ENCODE assay signal across 8 mouse cellular contexts in genomic region chr5:91074450-91074950, GRCm38 (mm10). TPM values are rescaled to one million over a fixed set of nuclear protein-coding genes. Genes with fewer than 3 reads are reported as not detected.
DNase-seq lines count a peak whose midpoint lies in the region; ATAC-seq and TF ChIP-seq lines count a peak whose summit lies in the region.

Ereg (plus strand) TSS chr5:91074622.

- no peak for TF ChIP-seq EP300 in liver, embryonic 14.5 days (IDR thresholded peaks at IDR 0.05; ENCODE audit: low read depth)

- under 1% methylated on average over 25 of the region's 25 CpGs for WGBS in kidney, embryonic 16.5 days
- under 1% methylated on average over 25 of the region's 25 CpGs for WGBS in heart, embryonic 16.5 days
- WGBS in liver, embryonic 14.5 days (ENCODE audit: insufficient replicate concordance), result 2% methylated on average over 25 of the region's 25 CpGs
- WGBS in small intestine, adult 2 months, result 3% methylated on average over 25 of the region's 25 CpGs

- no peak for TF ChIP-seq CTCF in liver, embryonic 14.5 days (IDR thresholded peaks at IDR 0.05; ENCODE audit: low read depth)
- TF ChIP-seq CTCF in small intestine, adult 2 months (IDR thresholded peaks at IDR 0.05; ENCODE audit: extremely low read depth, insufficient read length, insufficient replicate concordance, low read depth, low read length), result no peak

- no peaks in the 10 kb centered on the region for H3K36me3 ChIP-seq in kidney, embryonic 16.5 days (ENCODE audit: insufficient read depth, low read length)
- no peaks in the 10 kb centered on the region for H3K36me3 ChIP-seq in heart, embryonic 16.5 days (ENCODE audit: control insufficient read depth, insufficient read depth)
- H3K36me3 ChIP-seq in liver, embryonic 14.5 days (replicated peaks; ENCODE audit: control insufficient read depth, insufficient read depth, low read depth), result no peaks in the 10 kb centered on the region
- H3K36me3 ChIP-seq in small intestine, adult 2 months (ENCODE audit: control insufficient read depth, insufficient read depth, low read length), result no peaks in the 10 kb centered on the region

- H3K4me2 ChIP-seq in kidney, embryonic 16.5 days (replicated peaks; ENCODE audit: low read depth, low read length), result peak within 1 kb of the TSS; percentile 61
- H3K4me2 ChIP-seq in heart, embryonic 16.5 days (ENCODE audit: low read depth, low read length), result peak within 1 kb of the TSS; percentile 63
- H3K4me2 ChIP-seq in liver, embryonic 14.5 days (ENCODE audit: low read depth), result no peak within 1 kb of the TSS

- ATAC-seq in kidney, embryonic 16.5 days (ENCODE audit: low FRiP score, low TSS enrichment), result peak; percentile 82
- no peak for ATAC-seq in heart, embryonic 16.5 days (replicated peaks; ENCODE audit: extremely low read depth, insufficient read depth, low FRiP score)
- no peak for ATAC-seq in liver, embryonic 14.5 days (ENCODE audit: insufficient read depth)

- H3K9ac ChIP-seq in kidney, embryonic 16.5 days (replicated peaks; ENCODE audit: low read length), result 0 out of 2 replicates have a peak within 1 kb of the TSS, but pooled peaks have one; percentile 16
- peak within 1 kb of the TSS; percentile 31 for H3K9ac ChIP-seq in heart, embryonic 16.5 days (ENCODE audit: low read length)
- no peak within 1 kb of the TSS for H3K9ac ChIP-seq in liver, embryonic 14.5 days (replicated peaks)

- intact Hi-C loops in gastrocnemius, postnatal 36 days (cut with DNase I), result no loop called here

- peaks cover 26% of the 10 kb centered on the region for H3K27me3 ChIP-seq in kidney, embryonic 16.5 days (ENCODE audit: insufficient read depth, low read length)
- peaks cover 6% of the 10 kb centered on the region for H3K27me3 ChIP-seq in heart, embryonic 16.5 days (ENCODE audit: control insufficient read depth, insufficient read depth, low read length)
- peaks cover 6% of the 10 kb centered on the region for H3K27me3 ChIP-seq in liver, embryonic 14.5 days (ENCODE audit: control insufficient read depth, insufficient read depth, low read length)
- no peaks in the 10 kb centered on the region for H3K27me3 ChIP-seq in small intestine, adult 2 months (ENCODE audit: control insufficient read depth, insufficient read depth, low read length)

- H3K9me3 ChIP-seq in kidney, embryonic 16.5 days (ENCODE audit: low read length), result no peaks in the 10 kb centered on the region
- H3K9me3 ChIP-seq in heart, embryonic 16.5 days (replicated peaks; ENCODE audit: control insufficient read depth, low read length), result no peaks in the 10 kb centered on the region
- H3K9me3 ChIP-seq in liver, embryonic 14.5 days (ENCODE audit: control insufficient read depth, low read length), result no peaks in the 10 kb centered on the region

- DNase-seq in kidney, postnatal 14 days, result no peak
- peak; percentile 12 for DNase-seq in brain, adult 2 months (ENCODE audit: low read depth, low spot score)
- no peak for DNase-seq in liver, embryonic 14.5 days (ENCODE audit: low read depth in 3 of 3, low spot score in 3 of 3)
- no peak for DNase-seq in layer of hippocampus, adult 8-10 months (ENCODE audit: low spot score in 2 of 2)
- DNase-seq in gastrocnemius, postnatal 36 days, result no peak

- peak within 1 kb of the TSS; percentile 40 for H3K4me3 ChIP-seq in kidney, embryonic 16.5 days (ENCODE audit: low read length)
- H3K4me3 ChIP-seq in heart, embryonic 16.5 days (ENCODE audit: low read length), result peak within 1 kb of the TSS; percentile 52
- H3K4me3 ChIP-seq in liver, embryonic 14.5 days (ENCODE audit: insufficient read depth in 1 of 2, low read depth in 2 of 2, low read length in 2 of 2), result peak within 1 kb of the TSS; percentile 0 to 29; a peak in 2 of 4 replicates
- H3K4me3 ChIP-seq in small intestine, adult 2 months (ENCODE audit: low read depth, low read length), result peak within 1 kb of the TSS; percentile 68

- H3K27ac ChIP-seq in kidney, embryonic 16.5 days (ENCODE audit: low read length), result no peak within 1 kb of the TSS
- peak within 1 kb of the TSS; percentile 23 for H3K27ac ChIP-seq in heart, embryonic 16.5 days (ENCODE audit: low read length)
- H3K27ac ChIP-seq in liver, embryonic 14.5 days, result no peak within 1 kb of the TSS
- H3K27ac ChIP-seq in small intestine, adult 2 months (ENCODE audit: insufficient read depth, low read depth, low read length), result peak within 1 kb of the TSS; percentile 75

- H3K4me1 ChIP-seq in kidney, embryonic 16.5 days (ENCODE audit: insufficient read depth, low read length), result 0 out of 2 replicates have a peak, but pooled peaks cover 6% of the 10 kb centered on the region
- peaks cover 4% of the 10 kb centered on the region; the same call in 1 of the 2 replicates for H3K4me1 ChIP-seq in heart, embryonic 16.5 days (ENCODE audit: control insufficient read depth, insufficient read depth, low read length)
- H3K4me1 ChIP-seq in liver, embryonic 14.5 days (replicated peaks; ENCODE audit: control insufficient read depth in 2 of 2, insufficient read depth in 2 of 2, low read length in 1 of 2), result no peaks in the 10 kb centered on the region
- H3K4me1 ChIP-seq in small intestine, adult 2 months (ENCODE audit: control insufficient read depth, insufficient read depth, insufficient read length, low read length), result peaks cover 10% of the 10 kb centered on the region

- peak; percentile 12; the same call in 1 of the 2 replicates for TF ChIP-seq POLR2A in small intestine, adult 2 months (IDR thresholded peaks at IDR 0.05; ENCODE audit: low read depth, low read length)

RNA-seq across cellular contexts. Expression of gene Ereg, which starts in this region (rescaled TPM):
- polyA plus RNA-seq in kidney, embryonic 16.5 days (2015; fragmentation: Nextera tagmentation; extraction: Ambion mirVana), result not detected in 2 replicates
- 0.04 and 0.11 TPM in 2 replicates for polyA plus RNA-seq in heart, embryonic 16.5 days (2015; fragmentation: Nextera tagmentation; extraction: Ambion mirVana)
- polyA plus RNA-seq in liver, embryonic 14.5 days (2012; rRNA removed), result 0.02 and 0.06 TPM in 2 replicates
- 0.14 TPM in 1 of 2 replicates, not detected in the other for polyA plus RNA-seq in liver, embryonic 14.5 days (2014; fragmentation: Nextera tagmentation; extraction: Ambion mirVana)
- 0.90 and 1.8 TPM in 2 replicates for polyA plus RNA-seq in small intestine, adult 2 months (2012; rRNA removed)
- total RNA-seq in layer of hippocampus, adult 8-10 months (2022), result not detected
- total RNA-seq in gastrocnemius, postnatal 36 days (2021), result not detected

Comparison
In these comparisons a context has a peak if more than half of its experiments do, and no peak if none do; other contexts are left out.
1. Peak in ATAC-seq, H3K4me3 ChIP-seq, H3K9ac ChIP-seq and H3K4me2 ChIP-seq in kidney, embryonic 16.5 days; RNA of the gene not detected or under 1 TPM.
2. H3K27ac ChIP-seq: peak in heart, embryonic 16.5 days (single experiment) and small intestine, adult 2 months (single experiment); none in kidney, embryonic 16.5 days (single experiment) and liver, embryonic 14.5 days (single experiment).
3. H3K4me3 ChIP-seq: peak in every context shown above with its lines; median percentile 68 in small intestine, adult 2 months; 52 in heart, embryonic 16.5 days; 40 in kidney, embryonic 16.5 days; 14 in liver, embryonic 14.5 days.